In the genomic region with DNA sequence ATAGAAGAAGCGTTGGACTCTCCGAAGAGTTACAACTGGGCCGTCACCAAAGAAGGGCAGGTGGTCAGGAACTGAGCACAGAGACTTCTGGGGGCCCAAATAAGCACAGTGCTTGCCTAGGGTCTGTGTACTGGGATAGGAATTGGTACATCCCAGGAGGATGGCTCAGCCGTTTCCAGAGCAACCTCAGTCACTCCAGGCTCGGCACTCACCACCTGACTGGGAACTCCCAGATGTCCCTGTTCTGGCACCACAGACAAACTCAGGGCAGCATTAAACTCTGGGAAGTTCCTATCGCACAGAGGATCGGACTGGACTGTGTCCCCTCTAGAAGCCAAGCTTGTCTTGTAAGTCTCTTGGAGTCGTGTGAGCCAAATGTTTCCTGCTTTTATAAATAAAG, we compare ENCODE assay signal across 1 mouse cellular context.
TF ChIP-seq lines count a peak whose summit lies in the region.

No protein-coding gene starts in this region.

TF ChIP-seq in CH12.LX, 34 proteins besides CTCF, POLR2A, EP300 and RAD21 (continued from another document):
- no peak for TF ChIP-seq ELF1 (IDR thresholded peaks at IDR 0.05; ENCODE audit: low read depth, low read length)
- TF ChIP-seq USF1 (IDR thresholded peaks at IDR 0.05; ENCODE audit: low read depth, low read length) = no peak
- no peak for TF ChIP-seq ZC3H11A (IDR thresholded peaks at IDR 0.05; ENCODE audit: low read depth, low read length)
- no peak for TF ChIP-seq POLR2AphosphoS2 (IDR thresholded peaks at IDR 0.05; ENCODE audit: low read depth, low read length)
- no peak for TF ChIP-seq PAX5 (IDR thresholded peaks at IDR 0.05; ENCODE audit: low read length)
